Mouse (Mus musculus): ENCODE results near the gene Dock9. TPM values are rescaled to one million over a fixed set of nuclear protein-coding genes. Genes with fewer than 3 reads are reported as not detected.

The Dock9 gene
- polyA plus RNA-seq, 1 experiment, result 41.9 TPM

DNA sequence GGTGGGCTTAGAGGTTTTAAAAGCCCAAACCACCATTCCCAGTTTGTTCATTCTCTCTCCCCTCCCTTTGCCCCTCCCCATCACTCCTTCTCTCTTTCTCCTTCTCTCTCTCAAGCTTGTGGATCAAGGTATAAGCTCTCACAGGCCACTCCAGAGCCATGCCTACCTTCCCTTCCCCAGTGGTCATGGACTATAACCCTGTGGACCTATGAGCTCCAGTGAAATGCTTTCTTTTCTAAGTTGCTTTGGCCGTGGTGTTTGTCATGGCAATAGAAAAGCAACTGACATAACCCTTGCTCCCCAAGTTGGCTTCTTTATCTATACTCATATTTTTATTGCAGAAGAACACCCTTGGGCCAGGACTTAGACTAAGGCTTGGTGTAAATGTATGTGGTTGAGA is 299.8 kb downstream of the Dock9 start:
- no peaks in the 10 kb centered on the region for H3K4me1 ChIP-seq (ENCODE audit: control insufficient read depth, insufficient read depth, low read length)
- no peak for DNase-seq
- H3K36me3 ChIP-seq (ENCODE audit: control insufficient read depth, insufficient read depth, low read length), result no peaks in the 10 kb centered on the region
- H3K27ac ChIP-seq (ENCODE audit: insufficient read depth, low read depth, low read length), result no peak overlapping the region
- WGBS, result 72% methylated on average over 1 of the region's 1 CpGs
- TF ChIP-seq POLR2A (IDR thresholded peaks at IDR 0.05; ENCODE audit: low read depth, low read length), result no peak
- TF ChIP-seq CTCF (conservative IDR thresholded peaks at IDR 0.05; ENCODE audit: insufficient read depth, insufficient read length, low read depth, low read length), result no peak
- H3K27me3 ChIP-seq (replicated peaks; ENCODE audit: control insufficient read depth, insufficient read depth, low read length), result no peaks in the 10 kb centered on the region
- H3K4me3 ChIP-seq (ENCODE audit: insufficient read depth, low read depth, low read length), result no peak overlapping the region

- Histone ChIP-seq H3K36me3 (ENCODE audit: control insufficient read depth, insufficient read depth, low read length) (no peaks in the 10 kb centered on the region), H3K27me3 (replicated peaks; ENCODE audit: control insufficient read depth, insufficient read depth, low read length) (no peaks in the 10 kb centered on the region), H3K27ac (ENCODE audit: insufficient read depth, low read depth, low read length) (no peak overlapping the region), H3K4me3 (ENCODE audit: insufficient read depth, low read depth, low read length) (no peak overlapping the region), H3K4me1 (ENCODE audit: control insufficient read depth, insufficient read depth, low read length) (peaks cover 4% of the 10 kb centered on the region; the same call in 1 of the 2 replicates)
- TF ChIP-seq POLR2A (IDR thresholded peaks at IDR 0.05; ENCODE audit: low read depth, low read length), result no peak
- WGBS, result 91% methylated on average over 4 of the region's 4 CpGs
- DNase-seq, result no peak
These were observed 301.9 kb downstream of the Dock9 start for GRCm38 (mm10) chr14:121495741-121496140.

DNA sequence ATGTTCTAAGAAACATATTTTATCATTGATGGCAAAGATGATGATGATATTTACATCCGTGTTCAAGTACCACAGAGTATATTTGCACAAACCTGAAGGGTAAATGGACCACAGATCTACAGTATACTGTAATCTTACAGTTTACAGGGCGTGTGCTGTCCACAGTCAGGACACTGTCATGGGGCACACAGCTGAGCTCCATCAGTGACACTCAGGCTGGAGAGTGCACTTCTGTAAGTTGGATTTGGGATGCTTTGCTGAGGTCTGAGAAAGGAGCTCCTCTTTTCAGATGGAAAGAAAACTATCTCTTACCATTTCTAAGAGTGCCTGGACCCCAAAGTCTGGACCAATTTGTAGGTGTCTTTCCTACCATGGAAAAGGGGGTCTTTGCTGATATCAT is 302.5 kb downstream of the Dock9 start:
- Histone ChIP-seq H3K4me3 (ENCODE audit: insufficient read depth, low read depth, low read length) (no peak overlapping the region), H3K27me3 (replicated peaks; ENCODE audit: control insufficient read depth, insufficient read depth, low read length) (no peaks in the 10 kb centered on the region), H3K4me1 (ENCODE audit: control insufficient read depth, insufficient read depth, low read length) (peaks cover 4% of the 10 kb centered on the region; the same call in 1 of the 2 replicates), H3K36me3 (ENCODE audit: control insufficient read depth, insufficient read depth, low read length) (no peaks in the 10 kb centered on the region), H3K27ac (ENCODE audit: insufficient read depth, low read depth, low read length) (no peak overlapping the region)
- 92% methylated on average over 2 of the region's 2 CpGs for WGBS
- DNase-seq, result no peak
- TF ChIP-seq POLR2A (IDR thresholded peaks at IDR 0.05; ENCODE audit: low read depth, low read length), result no peak
- TF ChIP-seq CTCF (conservative IDR thresholded peaks at IDR 0.05; ENCODE audit: insufficient read depth, insufficient read length, low read depth, low read length), result no peak

- H3K27me3 ChIP-seq (replicated peaks; ENCODE audit: control insufficient read depth, insufficient read depth, low read length), result no peaks in the 10 kb centered on the region
- H3K27ac ChIP-seq (ENCODE audit: insufficient read depth, low read depth, low read length), result no peak overlapping the region
- TF ChIP-seq POLR2A (IDR thresholded peaks at IDR 0.05; ENCODE audit: low read depth, low read length), result no peak
- TF ChIP-seq CTCF (conservative IDR thresholded peaks at IDR 0.05; ENCODE audit: insufficient read depth, insufficient read length, low read depth, low read length), result no peak
- no peaks in the 10 kb centered on the region for H3K36me3 ChIP-seq (ENCODE audit: control insufficient read depth, insufficient read depth, low read length)
- peaks cover 4% of the 10 kb centered on the region; the same call in 1 of the 2 replicates for H3K4me1 ChIP-seq (ENCODE audit: control insufficient read depth, insufficient read depth, low read length)
- H3K4me3 ChIP-seq (ENCODE audit: insufficient read depth, low read depth, low read length), result no peak overlapping the region
- 76% methylated on average over 2 of the region's 2 CpGs for WGBS
- no peak for DNase-seq
These were observed 303.4 kb downstream of the Dock9 start for GRCm38 (mm10) chr14:121494238-121494637.

- DNase-seq, result no peak
- H3K36me3 ChIP-seq (ENCODE audit: control insufficient read depth, insufficient read depth, low read length), result no peaks in the 10 kb centered on the region
- H3K27ac ChIP-seq (ENCODE audit: insufficient read depth, low read depth, low read length), result no peak overlapping the region
- WGBS, result 70% methylated on average over 3 of the region's 3 CpGs
- no peak overlapping the region for H3K4me3 ChIP-seq (ENCODE audit: insufficient read depth, low read depth, low read length)
- TF ChIP-seq POLR2A (IDR thresholded peaks at IDR 0.05; ENCODE audit: low read depth, low read length) (no peak), CTCF (conservative IDR thresholded peaks at IDR 0.05; ENCODE audit: insufficient read depth, insufficient read length, low read depth, low read length) (no peak)
- no peaks in the 10 kb centered on the region for H3K27me3 ChIP-seq (replicated peaks; ENCODE audit: control insufficient read depth, insufficient read depth, low read length)
- peaks cover 4% of the 10 kb centered on the region; the same call in 1 of the 2 replicates for H3K4me1 ChIP-seq (ENCODE audit: control insufficient read depth, insufficient read depth, low read length)
These were observed 303.9 kb downstream of the Dock9 start for GRCm38 (mm10) chr14:121493712-121494111.

GRCm38 (mm10) chr14:121492328-121492727 is 305.3 kb downstream of the Dock9 start:
- no peak overlapping the region for H3K27ac ChIP-seq (ENCODE audit: insufficient read depth, low read depth, low read length)
- TF ChIP-seq CTCF (conservative IDR thresholded peaks at IDR 0.05; ENCODE audit: insufficient read depth, insufficient read length, low read depth, low read length), result no peak
- no peak for TF ChIP-seq POLR2A (IDR thresholded peaks at IDR 0.05; ENCODE audit: low read depth, low read length)
- WGBS, result 30% methylated on average over 8 of the region's 8 CpGs

More at GRCm38 (mm10) chr14:121492328-121492727, 305.3 kb downstream of the Dock9 start:
- peak; percentile 42 for DNase-seq
- Histone ChIP-seq H3K4me3 (ENCODE audit: insufficient read depth, low read depth, low read length) (no peak overlapping the region), H3K4me1 (ENCODE audit: control insufficient read depth, insufficient read depth, low read length) (peaks cover 4% of the 10 kb centered on the region; the same call in 1 of the 2 replicates), H3K36me3 (ENCODE audit: control insufficient read depth, insufficient read depth, low read length) (no peaks in the 10 kb centered on the region), H3K27me3 (replicated peaks; ENCODE audit: control insufficient read depth, insufficient read depth, low read length) (no peaks in the 10 kb centered on the region)

Other genes with a start within 250 kb of the Dock9 start
- 69.3 and 71.6 TPM in 2 replicates for gene Ubac2, start 80.8 kb upstream of the Dock9 start, polyA plus RNA-seq (2012; rRNA removed)
- 0.83 and 3.5 TPM in 2 replicates for gene Gpr18, start 117.9 kb upstream of the Dock9 start, polyA plus RNA-seq (2012; rRNA removed)
- 0.65 and 1.7 TPM in 2 replicates for gene Gpr183, start 167.4 kb upstream of the Dock9 start, polyA plus RNA-seq (2012; rRNA removed)
- 0.18 TPM in 1 of 2 replicates, not detected in the other for gene Timm8a2, start 236.8 kb upstream of the Dock9 start, polyA plus RNA-seq (2012; rRNA removed)